Mouse (Mus musculus) ES-Bruce4 (cell line): Measurements from ENCODE around the gene Pgpep1l.

Experiments
- CTCF ChIP-seq: IDR thresholded peaks from one replicate; pipeline ENCODE4 v1.8.1; 2011; ENCODE audit warnings: low read depth, low read length
- EP300 ChIP-seq: IDR thresholded peaks from 2 replicates; pipeline ENCODE4 v1.6.1; 2011; ENCODE audit warnings: low read depth, low read length; ENCODE audit not compliant: insufficient read depth
- POLR2A ChIP-seq: IDR thresholded peaks from one replicate; pipeline ENCODE4 v1.8.1; 2011; ENCODE audit warnings: low read length; ENCODE audit not compliant: insufficient read depth

DNA sequence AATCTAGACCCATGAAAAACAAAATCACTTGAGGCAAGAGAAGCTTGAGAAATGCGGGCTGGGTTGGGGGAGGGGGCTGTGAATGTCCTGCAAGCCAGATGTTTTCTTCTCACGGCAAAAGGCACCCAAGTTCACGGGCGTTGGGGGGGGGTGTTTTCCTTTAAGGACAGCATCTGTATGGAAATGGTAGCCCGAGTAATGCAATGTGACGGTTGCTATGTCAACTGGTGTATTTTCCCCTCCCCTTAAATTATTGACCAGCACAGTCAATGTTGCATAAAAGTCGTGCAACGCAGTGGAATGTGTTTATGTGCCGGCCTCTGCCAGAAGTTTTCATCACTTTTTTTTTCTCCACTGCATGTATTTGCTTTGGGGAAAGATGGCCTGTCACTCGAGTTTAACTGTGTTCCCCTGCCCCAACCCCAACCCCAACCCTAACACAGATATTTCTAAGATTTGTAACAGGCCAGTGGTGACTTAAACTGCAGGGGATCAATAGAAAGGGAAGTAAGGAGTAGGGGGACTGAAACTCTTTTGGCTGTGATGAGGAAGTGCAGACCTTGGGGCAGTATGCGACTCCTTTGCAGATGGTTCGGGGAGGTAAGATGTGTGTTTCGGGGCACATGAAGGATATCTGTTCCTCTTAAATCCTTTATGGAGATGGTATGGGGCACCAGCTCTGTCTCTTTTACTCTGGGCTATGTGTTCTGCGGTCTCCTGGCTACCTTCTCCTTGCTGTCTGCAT is 49.2 kb upstream of the Pgpep1l start:
- TF ChIP-seq EP300 (no peak), CTCF (no peak), POLR2A (no peak)
